ENCODE assay signal across 8 mouse cellular contexts in genomic region chr4:133676189-133676588, GRCm38 (mm10). TPM values are rescaled to one million over a fixed set of nuclear protein-coding genes. Genes with fewer than 3 reads are reported as not detected.
DNase-seq lines count a peak whose midpoint lies in the region; ATAC-seq lines count a peak whose summit lies in the region.

No protein-coding gene starts in this region.

- no peaks in the 10 kb centered on the region for H3K9me3 ChIP-seq in heart, embryonic 12.5 days (replicated peaks)
- no peaks in the 10 kb centered on the region for H3K9me3 ChIP-seq in forebrain, embryonic 12.5 days
- no peaks in the 10 kb centered on the region for H3K9me3 ChIP-seq in liver, embryonic 16.5 days (replicated peaks; ENCODE audit: control insufficient read depth, low read length)

- no peak overlapping the region for H3K4me3 ChIP-seq in heart, embryonic 12.5 days
- no peak overlapping the region for H3K4me3 ChIP-seq in forebrain, embryonic 12.5 days (replicated peaks)
- no peak overlapping the region for H3K4me3 ChIP-seq in liver, embryonic 16.5 days (ENCODE audit: low read depth, low read length)

- peak overlapping the region; percentile 83 for H3K27ac ChIP-seq in heart, embryonic 12.5 days (ENCODE audit: poor library complexity, severe bottlenecking)
- H3K27ac ChIP-seq in forebrain, embryonic 12.5 days = peak overlapping the region; percentile 84
- H3K27ac ChIP-seq in liver, embryonic 16.5 days (ENCODE audit: low read length) = peak overlapping the region; percentile 76

- no peaks in the 10 kb centered on the region for H3K27me3 ChIP-seq in heart, embryonic 12.5 days (replicated peaks)
- H3K27me3 ChIP-seq in forebrain, embryonic 12.5 days = no peaks in the 10 kb centered on the region
- no peaks in the 10 kb centered on the region for H3K27me3 ChIP-seq in liver, embryonic 16.5 days (ENCODE audit: control insufficient read depth, insufficient read depth, low read depth, low read length)

- peak overlapping the region; percentile 43 for H3K9ac ChIP-seq in heart, embryonic 12.5 days
- 0 out of 2 replicates have a peak overlapping the region, but pooled peaks have one; percentile 12 for H3K9ac ChIP-seq in forebrain, embryonic 12.5 days
- no peak overlapping the region for H3K9ac ChIP-seq in liver, embryonic 16.5 days (ENCODE audit: low read depth, low read length)

- no peak for DNase-seq in heart, adult 18-20 months
- peak; percentile 37 for DNase-seq in A20 (ENCODE audit: low read depth, low spot score)
- no peak for DNase-seq in adrenal gland, adult 8-10 months
- DNase-seq in cerebellum, adult 8-10 months = no peak
- DNase-seq in right cerebral cortex, postnatal 10 days (ENCODE audit: low spot score in 2 of 2) = no peak

- peak overlapping the region; percentile 49 for H3K4me2 ChIP-seq in heart, embryonic 12.5 days
- H3K4me2 ChIP-seq in forebrain, embryonic 12.5 days = peak overlapping the region; percentile 19; the same call in 1 of the 2 replicates
- no peak overlapping the region; the same call in 1 of the 2 replicates for H3K4me2 ChIP-seq in liver, embryonic 16.5 days (ENCODE audit: low read depth, low read length)

- H3K36me3 ChIP-seq in heart, embryonic 12.5 days = peaks cover 26% of the 10 kb centered on the region
- peaks cover 27% of the 10 kb centered on the region for H3K36me3 ChIP-seq in forebrain, embryonic 12.5 days (replicated peaks)
- H3K36me3 ChIP-seq in liver, embryonic 16.5 days (ENCODE audit: control insufficient read depth, insufficient read depth) = peaks cover 12% of the 10 kb centered on the region

- ATAC-seq in heart, embryonic 12.5 days (ENCODE audit: insufficient number of reproducible peaks, low FRiP score) = no peak
- no peak for ATAC-seq in forebrain, embryonic 12.5 days (ENCODE audit: low FRiP score)
- no peak for ATAC-seq in liver, embryonic 16.5 days (ENCODE audit: low read depth)

- 20% methylated on average over 3 of the region's 3 CpGs for WGBS in heart, embryonic 12.5 days
- 25% methylated on average over 3 of the region's 3 CpGs for WGBS in forebrain, embryonic 12.5 days
- WGBS in liver, embryonic 16.5 days (ENCODE audit: insufficient replicate concordance) = 27% methylated on average over 3 of the region's 3 CpGs

- H3K4me1 ChIP-seq in heart, embryonic 12.5 days (replicated peaks) = peaks cover 49% of the 10 kb centered on the region
- H3K4me1 ChIP-seq in forebrain, embryonic 12.5 days = peaks cover 56% of the 10 kb centered on the region
- peaks cover 40% of the 10 kb centered on the region for H3K4me1 ChIP-seq in liver, embryonic 16.5 days (ENCODE audit: control insufficient read depth, low read depth, low read length)

RNA-seq across cellular contexts. Expression of gene Pigv, which starts 3.7 kb away (rescaled TPM):
- polyA plus RNA-seq in heart, embryonic 12.5 days (2016; fragmentation: Nextera tagmentation; extraction: Ambion mirVana) = 15.0 and 18.4 TPM in 2 replicates
- total RNA-seq in heart, adult 18-20 months (2021) = 10 to 100 TPM; 12.5 to 12.7 TPM
- 17.3 and 18.0 TPM in 2 replicates for polyA plus RNA-seq in forebrain, embryonic 12.5 days (2016; fragmentation: Nextera tagmentation; extraction: Ambion mirVana)
- polyA plus RNA-seq in liver, embryonic 16.5 days (2015; fragmentation: Nextera tagmentation; extraction: Ambion mirVana) = 6.0 and 6.7 TPM in 2 replicates
- total RNA-seq in adrenal gland, adult 8-10 months (2022) = 10 to 100 TPM; 26.0 to 31.0 (median 27.3) TPM

RNA-seq across cellular contexts. Expression of gene Zdhhc18, which starts 26.2 kb away (rescaled TPM):
- polyA plus RNA-seq in heart, embryonic 12.5 days (2016; fragmentation: Nextera tagmentation; extraction: Ambion mirVana) = 3.5 and 3.9 TPM in 2 replicates
- total RNA-seq in heart, adult 18-20 months (2021) = 10 to 100 TPM; 20.9 to 31.7 TPM
- polyA plus RNA-seq in forebrain, embryonic 12.5 days (2016; fragmentation: Nextera tagmentation; extraction: Ambion mirVana) = 2.8 and 4.6 TPM in 2 replicates
- 0.79 and 1.1 TPM in 2 replicates for polyA plus RNA-seq in liver, embryonic 16.5 days (2015; fragmentation: Nextera tagmentation; extraction: Ambion mirVana)
- 10 to 100 TPM; 17.9 to 39.5 (median 29.0) TPM for total RNA-seq in adrenal gland, adult 8-10 months (2022)
